Mouse (Mus musculus): ENCODE data around the gene Olfml2b. TPM values are rescaled to one million over a fixed set of nuclear protein-coding genes. Genes with fewer than 3 reads are reported as not detected.

The Olfml2b gene
- polyA plus RNA-seq, 1 experiment from 2014 or later, result 9.6 TPM

GRCm38 (mm10) chr1:170702263-170702662 lies 57.9 kb downstream of the Olfml2b start:
- peaks cover 7% of the 10 kb centered on the region; the same call in 1 of the 2 replicates for H3K4me1 ChIP-seq
- 73% methylated on average over 2 of the region's 2 CpGs for WGBS
- ATAC-seq (ENCODE audit: low FRiP score, low read depth), result no peak
- H3K9ac ChIP-seq, result no peak overlapping the region
- no peak overlapping the region for H3K27ac ChIP-seq
- no peak overlapping the region for H3K4me3 ChIP-seq
- no peaks in the 10 kb centered on the region for H3K9me3 ChIP-seq
- H3K4me2 ChIP-seq (replicated peaks), result no peak overlapping the region
- H3K36me3 ChIP-seq, result no peaks in the 10 kb centered on the region
- H3K27me3 ChIP-seq (replicated peaks), result no peaks in the 10 kb centered on the region

GRCm38 (mm10) chr1:170702958-170703357 lies 58.6 kb downstream of the Olfml2b start:
- ATAC-seq (ENCODE audit: low FRiP score, low read depth), result no peak
- no peaks in the 10 kb centered on the region for H3K27me3 ChIP-seq (replicated peaks)
- H3K9ac ChIP-seq, result no peak overlapping the region
- no peak overlapping the region for H3K4me2 ChIP-seq (replicated peaks)
- WGBS, result 93% methylated on average over 6 of the region's 6 CpGs
- H3K36me3 ChIP-seq, result 0 out of 2 replicates have a peak, but pooled peaks cover 3% of the 10 kb centered on the region
- peaks cover 4% of the 10 kb centered on the region; the same call in 1 of the 2 replicates for H3K4me1 ChIP-seq
- H3K27ac ChIP-seq, result no peak overlapping the region
- no peak overlapping the region for H3K4me3 ChIP-seq
- H3K9me3 ChIP-seq, result no peaks in the 10 kb centered on the region

- Histone ChIP-seq H3K4me2 (replicated peaks) (no peak overlapping the region), H3K9ac (no peak overlapping the region), H3K4me3 (no peak overlapping the region), H3K9me3 (no peaks in the 10 kb centered on the region), H3K27me3 (replicated peaks) (no peaks in the 10 kb centered on the region), H3K4me1 (no peaks in the 10 kb centered on the region), H3K36me3 (0 out of 2 replicates have a peak, but pooled peaks cover 4% of the 10 kb centered on the region), H3K27ac (no peak overlapping the region)
- ATAC-seq (ENCODE audit: low FRiP score, low read depth), result no peak
- WGBS, result 89% methylated on average over 6 of the region's 6 CpGs
Observed at GRCm38 (mm10) chr1:170704103-170704502, 59.8 kb downstream of the Olfml2b start.

GRCm38 (mm10) chr1:170704911-170705594 lies 60.7 kb downstream of the Olfml2b start:
- Histone ChIP-seq H3K4me3 (no peak overlapping the region), H3K9ac (no peak overlapping the region), H3K4me1 (no peaks in the 10 kb centered on the region), H3K27me3 (replicated peaks) (no peaks in the 10 kb centered on the region), H3K36me3 (0 out of 2 replicates have a peak, but pooled peaks cover 4% of the 10 kb centered on the region), H3K27ac (no peak overlapping the region), H3K9me3 (no peaks in the 10 kb centered on the region), H3K4me2 (replicated peaks) (no peak overlapping the region)
- ATAC-seq (ENCODE audit: low FRiP score, low read depth), result no peak
- WGBS, result 80% methylated on average over 4 of the region's 4 CpGs

- Histone ChIP-seq H3K9me3 (no peaks in the 10 kb centered on the region), H3K36me3 (0 out of 2 replicates have a peak, but pooled peaks cover 4% of the 10 kb centered on the region), H3K4me3 (no peak overlapping the region), H3K4me2 (replicated peaks) (no peak overlapping the region), H3K27ac (no peak overlapping the region), H3K4me1 (no peaks in the 10 kb centered on the region), H3K9ac (no peak overlapping the region), H3K27me3 (replicated peaks) (no peaks in the 10 kb centered on the region)
- WGBS, result 95% methylated on average over 4 of the region's 4 CpGs
- ATAC-seq (ENCODE audit: low FRiP score, low read depth), result no peak
Observed at GRCm38 (mm10) chr1:170706046-170706445, 61.7 kb downstream of the Olfml2b start.

- Histone ChIP-seq H3K4me3 (no peak overlapping the region), H3K27me3 (replicated peaks) (no peaks in the 10 kb centered on the region), H3K9me3 (no peaks in the 10 kb centered on the region), H3K36me3 (0 out of 2 replicates have a peak, but pooled peaks cover 4% of the 10 kb centered on the region), H3K4me1 (no peaks in the 10 kb centered on the region), H3K9ac (no peak overlapping the region), H3K27ac (no peak overlapping the region), H3K4me2 (replicated peaks) (no peak overlapping the region)
- no peak for ATAC-seq (ENCODE audit: low FRiP score, low read depth)
- WGBS, result 89% methylated on average over 3 of the region's 3 CpGs
Observed at GRCm38 (mm10) chr1:170709034-170709433, 64.7 kb downstream of the Olfml2b start.

GRCm38 (mm10) chr1:170709481-170709880 lies 65.1 kb downstream of the Olfml2b start:
- no peak for ATAC-seq (ENCODE audit: low FRiP score, low read depth)
- Histone ChIP-seq H3K27me3 (replicated peaks) (no peaks in the 10 kb centered on the region), H3K36me3 (0 out of 2 replicates have a peak, but pooled peaks cover 4% of the 10 kb centered on the region), H3K4me2 (replicated peaks) (no peak overlapping the region), H3K9me3 (no peaks in the 10 kb centered on the region), H3K4me3 (no peak overlapping the region), H3K4me1 (no peaks in the 10 kb centered on the region), H3K9ac (no peak overlapping the region), H3K27ac (no peak overlapping the region)
- 94% methylated on average over 8 of the region's 8 CpGs for WGBS

GRCm38 (mm10) chr1:170709969-170710368 lies 65.6 kb downstream of the Olfml2b start:
- H3K9ac ChIP-seq, result no peak overlapping the region
- ATAC-seq (ENCODE audit: low FRiP score, low read depth), result no peak
- H3K27ac ChIP-seq, result no peak overlapping the region
- H3K4me3 ChIP-seq, result no peak overlapping the region
- 90% methylated on average over 3 of the region's 3 CpGs for WGBS
- no peaks in the 10 kb centered on the region for H3K9me3 ChIP-seq
- H3K27me3 ChIP-seq (replicated peaks), result no peaks in the 10 kb centered on the region
- no peaks in the 10 kb centered on the region for H3K4me1 ChIP-seq
- H3K4me2 ChIP-seq (replicated peaks), result no peak overlapping the region
- H3K36me3 ChIP-seq, result 0 out of 2 replicates have a peak, but pooled peaks cover 4% of the 10 kb centered on the region

- H3K27me3 ChIP-seq (replicated peaks), result no peaks in the 10 kb centered on the region
- no peak overlapping the region for H3K27ac ChIP-seq
- H3K9me3 ChIP-seq, result no peaks in the 10 kb centered on the region
- H3K9ac ChIP-seq, result no peak overlapping the region
- no peak for ATAC-seq (ENCODE audit: low FRiP score, low read depth)
- H3K4me1 ChIP-seq, result no peaks in the 10 kb centered on the region
- H3K4me2 ChIP-seq (replicated peaks), result no peak overlapping the region
- WGBS, result 91% methylated on average over 7 of the region's 7 CpGs
- H3K36me3 ChIP-seq, result 0 out of 2 replicates have a peak, but pooled peaks cover 4% of the 10 kb centered on the region
- H3K4me3 ChIP-seq, result no peak overlapping the region
Observed at GRCm38 (mm10) chr1:170711731-170712130, 67.4 kb downstream of the Olfml2b start.

- H3K4me2 ChIP-seq (replicated peaks), result no peak overlapping the region
- WGBS, result 94% methylated on average over 3 of the region's 3 CpGs
- no peak overlapping the region for H3K4me3 ChIP-seq
- no peak for ATAC-seq (ENCODE audit: low FRiP score, low read depth)
- H3K36me3 ChIP-seq, result no peaks in the 10 kb centered on the region
- no peaks in the 10 kb centered on the region for H3K4me1 ChIP-seq
- no peaks in the 10 kb centered on the region for H3K9me3 ChIP-seq
- no peaks in the 10 kb centered on the region for H3K27me3 ChIP-seq (replicated peaks)
- no peak overlapping the region for H3K27ac ChIP-seq
- H3K9ac ChIP-seq, result no peak overlapping the region
Observed at GRCm38 (mm10) chr1:170717241-170717828, 73.0 kb downstream of the Olfml2b start.

- no peak for ATAC-seq (ENCODE audit: low FRiP score, low read depth)
- WGBS, result 77% methylated on average over 8 of the region's 8 CpGs
- no peaks in the 10 kb centered on the region for H3K4me1 ChIP-seq
- no peak overlapping the region for H3K27ac ChIP-seq
- H3K4me3 ChIP-seq, result no peak overlapping the region
- no peaks in the 10 kb centered on the region for H3K9me3 ChIP-seq
- no peaks in the 10 kb centered on the region for H3K27me3 ChIP-seq (replicated peaks)
- H3K4me2 ChIP-seq (replicated peaks), result no peak overlapping the region
- no peaks in the 10 kb centered on the region for H3K36me3 ChIP-seq
- no peak overlapping the region for H3K9ac ChIP-seq
Observed at GRCm38 (mm10) chr1:170718133-170718810, 73.9 kb downstream of the Olfml2b start.

- H3K36me3 ChIP-seq, result no peaks in the 10 kb centered on the region
- H3K27me3 ChIP-seq (replicated peaks), result no peaks in the 10 kb centered on the region
- ATAC-seq (ENCODE audit: low FRiP score, low read depth), result no peak
- H3K4me1 ChIP-seq, result no peaks in the 10 kb centered on the region
- no peak overlapping the region for H3K9ac ChIP-seq
- H3K4me3 ChIP-seq, result no peak overlapping the region
- H3K9me3 ChIP-seq, result no peaks in the 10 kb centered on the region
- H3K27ac ChIP-seq, result no peak overlapping the region
- 93% methylated on average over 5 of the region's 5 CpGs for WGBS
- no peak overlapping the region for H3K4me2 ChIP-seq (replicated peaks)
Observed at GRCm38 (mm10) chr1:170721560-170721959, 77.2 kb downstream of the Olfml2b start.

Measured in neural tube, embryonic 12.5 days (tissue).